In the genomic region with DNA sequence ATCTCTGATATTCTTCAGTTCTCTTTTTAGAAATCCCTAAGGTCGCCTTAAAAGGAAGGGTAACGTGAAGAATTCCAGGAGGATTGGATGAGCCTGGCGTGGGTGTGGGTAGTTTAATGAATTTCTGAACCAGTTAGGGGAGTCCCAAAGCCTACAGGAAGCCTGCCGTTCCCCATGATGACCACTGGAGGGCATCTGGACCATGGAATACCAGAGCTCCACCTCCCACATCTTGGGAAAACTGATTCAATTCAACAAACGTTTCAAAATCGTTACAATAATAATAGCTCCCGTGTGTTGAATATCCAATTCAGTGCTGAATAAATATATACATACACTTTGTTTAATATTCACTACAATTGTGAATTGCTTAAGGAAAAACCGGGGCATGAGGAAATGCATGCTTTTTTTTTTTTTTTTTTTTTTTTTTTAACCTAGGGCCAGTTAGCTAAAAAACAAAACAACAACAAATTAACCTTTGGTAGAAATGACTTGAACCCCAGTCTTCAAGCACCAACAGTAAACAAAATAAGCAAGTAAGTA, we compare ENCODE assay signal across 8 mouse cellular contexts. TPM values are rescaled to one million over a fixed set of nuclear protein-coding genes. Genes with fewer than 3 reads are reported as not detected.
DNase-seq lines count a peak whose midpoint lies in the region; ATAC-seq and TF ChIP-seq lines count a peak whose summit lies in the region.

No protein-coding gene starts in this region.

- no peak overlapping the region for H3K9ac ChIP-seq in heart, embryonic 12.5 days
- no peak overlapping the region for H3K9ac ChIP-seq in stomach, postnatal 0 days (ENCODE audit: low read length)

- no peak overlapping the region for H3K4me3 ChIP-seq in heart, embryonic 12.5 days
- no peak overlapping the region for H3K4me3 ChIP-seq in stomach, postnatal 0 days (ENCODE audit: low read depth, low read length)

- under 1% methylated on average over 8 of the region's 8 CpGs for WGBS in heart, embryonic 12.5 days
- WGBS in stomach, postnatal 0 days: 1% methylated on average over 8 of the region's 8 CpGs

- in situ Hi-C loops in Patski (cut with MboI; ENCODE audit: low pct_unique_long_range_greater_than_20kb): loop anchor here (5.0 to 10.0 kb wide), 2 partner anchors 124 to 212 kb away; no protein-coding TSS in a partner anchor

- H3K9me3 ChIP-seq in heart, embryonic 12.5 days (replicated peaks): no peaks in the 10 kb centered on the region
- no peaks in the 10 kb centered on the region for H3K9me3 ChIP-seq in stomach, postnatal 0 days (ENCODE audit: control insufficient read depth, low read length)

- TF ChIP-seq CTCF in Patski (IDR thresholded peaks at IDR 0.05): peak; percentile 95
- TF ChIP-seq CTCF in stomach, postnatal 0 days (IDR thresholded peaks at IDR 0.05; ENCODE audit: low read depth): peak; percentile 94

- no peaks in the 10 kb centered on the region for H3K36me3 ChIP-seq in heart, embryonic 12.5 days
- H3K36me3 ChIP-seq in stomach, postnatal 0 days (ENCODE audit: control insufficient read depth, insufficient read depth, low read length): no peaks in the 10 kb centered on the region

- no peak overlapping the region for H3K4me2 ChIP-seq in heart, embryonic 12.5 days
- no peak overlapping the region for H3K4me2 ChIP-seq in stomach, postnatal 0 days (replicated peaks; ENCODE audit: low read depth)

- peak; percentile 76 for DNase-seq in heart, adult 8-10 months (ENCODE audit: low spot score)
- no peak for DNase-seq in Patski (ENCODE audit: low read depth, low spot score)
- peak; percentile 71 to 82 for DNase-seq in cerebellum, postnatal 25 days
- DNase-seq in frontal cortex, postnatal 36 days (ENCODE audit: low spot score in 2 of 2): peak; percentile 65 to 78
- DNase-seq in layer of hippocampus, postnatal 10 days (ENCODE audit: low spot score in 2 of 2): peak; percentile 78 to 79
- peak; percentile 75 for DNase-seq in mesoderm, embryonic 11.5 days (ENCODE audit: low read depth, low spot score)
- DNase-seq in stomach, postnatal 0 days (ENCODE audit: low spot score): peak; percentile 66

- POLR2A ChIA-PET in Patski (lab: Charles Lee): interaction anchor here (0.7 to 1.6 kb wide), 3 partner anchors 114 to 128 kb away, joined by 3 read pairs; no protein-coding TSS in a partner anchor

- CTCF ChIA-PET in Patski (lab: Charles Lee): interaction anchor here (0.6 to 5.4 kb wide), 24 partner anchors 9 to 124 kb away, joined by 3 to 45 read pairs (median 4); a partner anchor contains a TSS

- peaks cover 52% of the 10 kb centered on the region for H3K4me1 ChIP-seq in heart, embryonic 12.5 days (replicated peaks)
- H3K4me1 ChIP-seq in stomach, postnatal 0 days (replicated peaks; ENCODE audit: control insufficient read depth, insufficient read depth): peaks cover 9% of the 10 kb centered on the region

- 0 out of 2 replicates have a peak, but pooled peaks cover 5% of the 10 kb centered on the region for H3K27me3 ChIP-seq in heart, embryonic 12.5 days (replicated peaks)
- H3K27me3 ChIP-seq in Patski: no peaks in the 10 kb centered on the region
- H3K27me3 ChIP-seq in stomach, postnatal 0 days (ENCODE audit: control insufficient read depth, insufficient read depth, low read length): no peaks in the 10 kb centered on the region

- TF ChIP-seq EP300 in stomach, postnatal 0 days (optimal IDR thresholded peaks at IDR 0.05): no peak

- no peak overlapping the region for H3K27ac ChIP-seq in heart, embryonic 12.5 days (ENCODE audit: poor library complexity, severe bottlenecking)
- no peak overlapping the region for H3K27ac ChIP-seq in stomach, postnatal 0 days (replicated peaks)

- ATAC-seq in heart, embryonic 12.5 days (ENCODE audit: insufficient number of reproducible peaks, low FRiP score): no peak
- no peak for ATAC-seq in Patski
- ATAC-seq in stomach, postnatal 0 days (ENCODE audit: low FRiP score, low TSS enrichment): peak; percentile 12; the same call in 1 of the 2 replicates

RNA-seq across cellular contexts. Expression of a gene that starts 17.2 kb away (rescaled TPM):
- 1,000 to 10,000 TPM; 1,263 to 1,551 (median 1,367) TPM for total RNA-seq in heart, adult 8-10 months (2022)
- 500 and 521 TPM in 2 replicates for polyA plus RNA-seq in heart, embryonic 12.5 days (2016; fragmentation: Nextera tagmentation; extraction: Ambion mirVana)
- 0.23 TPM for polyA plus RNA-seq in Patski (2021)
- total RNA-seq in layer of hippocampus, postnatal 10 days (2021): 1 to 10 TPM; 1.2 to 1.8 TPM
- 223 and 291 TPM in 2 replicates for polyA plus RNA-seq in stomach, postnatal 0 days (2015; fragmentation: Nextera tagmentation; extraction: Ambion mirVana)

RNA-seq across cellular contexts. Expression of a gene that starts 25.2 kb away (rescaled TPM):
- total RNA-seq in heart, adult 8-10 months (2022): 10 to 100 TPM; 85.4 to 89.1 (median 86.9) TPM
- 113 TPM in 2 replicates for polyA plus RNA-seq in heart, embryonic 12.5 days (2016; fragmentation: Nextera tagmentation; extraction: Ambion mirVana)
- 151 TPM for polyA plus RNA-seq in Patski (2021)
- total RNA-seq in layer of hippocampus, postnatal 10 days (2021): 10 to 100 TPM; 59.7 to 66.2 TPM
- polyA plus RNA-seq in stomach, postnatal 0 days (2015; fragmentation: Nextera tagmentation; extraction: Ambion mirVana): 104 and 108 TPM in 2 replicates

RNA-seq across cellular contexts. Expression of a gene that starts 32.2 kb away (rescaled TPM):
- 100 to 1,000 TPM; 131 to 145 (median 137) TPM for total RNA-seq in heart, adult 8-10 months (2022)
- polyA plus RNA-seq in heart, embryonic 12.5 days (2016; fragmentation: Nextera tagmentation; extraction: Ambion mirVana): 61.5 and 67.4 TPM in 2 replicates
- 73.0 TPM for polyA plus RNA-seq in Patski (2021)
- 100 to 1,000 TPM; 164 to 175 TPM for total RNA-seq in layer of hippocampus, postnatal 10 days (2021)
- 28.8 and 30.0 TPM in 2 replicates for polyA plus RNA-seq in stomach, postnatal 0 days (2015; fragmentation: Nextera tagmentation; extraction: Ambion mirVana)

Comparison
In these comparisons a context has a peak if more than half of its experiments do, and no peak if none do; other contexts are left out.
1. RNA of a gene that starts 17.2 kb away (polyA plus RNA-seq): 500 to 521 TPM in heart, embryonic 12.5 days and 223 to 291 TPM in stomach, postnatal 0 days; 0.23 TPM in Patski (single experiment); every median in the first group is over 100 times any median in the second.